Mouse (Mus musculus) heart, embryonic 13.5 days (tissue): ENCODE results near the gene Tufm. TPM values are rescaled to one million over a fixed set of nuclear protein-coding genes. Genes with fewer than 3 reads are reported as not detected.
A peak's percentile ranks its signal among the peaks of the same experiment; 100 is the strongest.

ENCODE experiments used
- ATAC-seq: fragments of 200-750 bp; cut with Nextera tagmentation; 2 replicates; pipeline ENCODE4 v1.8.0; 2017; ENCODE audit warnings: moderate TSS enrichment; ENCODE audit not compliant: insufficient number of reproducible peaks, low FRiP score, low TSS enrichment; ENCODE audit errors: extremely low read depth
- H3K27ac ChIP-seq: fragments of 300-500 bp; sonication (generic); replicated peaks from 2 replicates; pipeline ENCODE4 v1.5.1; 2015; ENCODE audit warnings: moderate library complexity, mild to moderate bottlenecking, inconsistent platforms
- H3K27me3 ChIP-seq: fragments of 300-500 bp; sonication (generic); replicated peaks from 2 replicates; pipeline ENCODE4 v1.6.1; 2015; ENCODE audit warnings: mild to moderate bottlenecking, inconsistent platforms
- H3K36me3 ChIP-seq: fragments of 300-500 bp; sonication (generic); 2 replicates; pipeline ENCODE4 v1.6.1; 2015; ENCODE audit warnings: mild to moderate bottlenecking, inconsistent platforms
- H3K4me1 ChIP-seq: fragments of 300-500 bp; sonication (generic); 2 replicates; pipeline ENCODE4 v1.6.1; 2015; ENCODE audit warnings: inconsistent platforms
- H3K4me2 ChIP-seq: fragments of 300-500 bp; sonication (generic); 2 replicates; pipeline ENCODE4 v1.6.1; 2015; ENCODE audit warnings: inconsistent platforms, mild to moderate bottlenecking, moderate library complexity
- H3K4me3 ChIP-seq: fragments of 300-500 bp; sonication (generic); 2 replicates; pipeline ENCODE4 v1.5.1; 2015; ENCODE audit warnings: moderate library complexity, mild to moderate bottlenecking, inconsistent platforms
- H3K9ac ChIP-seq: fragments of 300-500 bp; sonication (generic); 2 replicates; pipeline ENCODE4 v1.6.1; 2015; ENCODE audit warnings: inconsistent platforms, mild to moderate bottlenecking, moderate library complexity
- H3K9me3 ChIP-seq: fragments of 300-500 bp; sonication (generic); 2 replicates; pipeline ENCODE4 v1.6.1; 2016; ENCODE audit warnings: inconsistent platforms
- WGBS: fragments of 180-500 bp; shearing (Covaris S2); methylation state at CpG from one replicate; pipeline ENCODE4 v1.1.7; 2015; ENCODE audit warnings: mixed read lengths; 5-methylcytosine and 5-hydroxymethylcytosine counted together
- polyA plus RNA-seq: library from polyadenylated mRNA; unstranded; fragments of >200 nt; fragmentation: Nextera tagmentation; extraction: Ambion mirVana; gene quantifications from 2 replicates; pipeline ENCODE4 v1.2.1, GENCODE M21; 2015

Tufm gene
- polyA plus RNA-seq, 1 experiment from 2014 or later = 160 TPM

DNA sequence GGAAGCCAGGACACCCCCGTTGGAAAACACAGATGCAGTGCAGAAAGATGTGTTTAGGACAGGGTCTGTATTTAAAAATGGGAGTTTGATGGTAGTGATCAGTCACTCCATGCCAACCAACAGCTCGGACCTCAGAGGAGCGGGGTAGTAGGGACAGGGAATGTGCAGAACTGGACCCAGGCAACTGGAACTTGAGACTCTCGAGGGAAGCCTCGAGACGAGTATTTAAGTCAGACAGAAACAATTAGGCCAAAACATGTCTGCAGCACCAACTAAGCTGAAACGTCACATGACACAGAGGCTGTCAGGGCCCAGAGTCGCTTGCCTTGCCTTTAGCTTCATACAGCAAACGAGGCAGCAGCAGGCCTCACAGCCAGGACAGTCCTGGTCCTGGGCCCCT is 21.0 kb upstream of the Tufm start:
- Histone ChIP-seq H3K36me3 (peaks cover 51% of the 10 kb centered on the region), H3K27ac (peak overlapping the region; percentile 86), H3K4me1 (peaks cover 42% of the 10 kb centered on the region), H3K4me3 (no peak overlapping the region), H3K9ac (peak overlapping the region; percentile 61), H3K4me2 (no peak overlapping the region), H3K9me3 (no peaks in the 10 kb centered on the region), H3K27me3 (peaks cover 13% of the 10 kb centered on the region; the same call in 1 of the 2 replicates)
- no peak for ATAC-seq
- WGBS = 55% methylated on average over 9 of the region's 9 CpGs

DNA sequence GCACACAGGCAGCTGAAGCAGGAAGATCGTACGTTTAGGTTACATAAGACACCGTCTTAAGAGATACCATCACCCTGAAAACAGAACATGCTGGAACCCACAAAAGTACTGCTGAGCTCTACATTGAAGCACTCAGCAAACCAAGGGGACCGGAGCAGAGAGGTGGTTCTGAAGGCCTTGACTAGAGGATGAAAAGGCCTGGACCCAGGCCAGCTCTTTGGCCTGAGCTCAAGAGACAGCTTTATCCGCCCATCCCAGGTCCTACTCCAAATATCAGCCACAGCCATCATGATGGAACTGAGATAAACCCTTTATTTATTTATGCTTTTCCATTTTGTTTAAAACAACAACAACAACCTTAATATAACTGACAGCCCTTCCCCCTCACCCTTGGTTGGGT is 20.5 kb upstream of the Tufm start:
- no peaks in the 10 kb centered on the region for H3K9me3 ChIP-seq
- H3K36me3 ChIP-seq = peaks cover 57% of the 10 kb centered on the region
- peak overlapping the region; percentile 86 for H3K27ac ChIP-seq
- ATAC-seq = no peak
- H3K9ac ChIP-seq = no peak overlapping the region
- H3K4me2 ChIP-seq = no peak overlapping the region
- H3K27me3 ChIP-seq = peaks cover 13% of the 10 kb centered on the region; the same call in 1 of the 2 replicates
- WGBS = 83% methylated on average over 5 of the region's 5 CpGs
- H3K4me1 ChIP-seq = peaks cover 45% of the 10 kb centered on the region
- no peak overlapping the region for H3K4me3 ChIP-seq

DNA sequence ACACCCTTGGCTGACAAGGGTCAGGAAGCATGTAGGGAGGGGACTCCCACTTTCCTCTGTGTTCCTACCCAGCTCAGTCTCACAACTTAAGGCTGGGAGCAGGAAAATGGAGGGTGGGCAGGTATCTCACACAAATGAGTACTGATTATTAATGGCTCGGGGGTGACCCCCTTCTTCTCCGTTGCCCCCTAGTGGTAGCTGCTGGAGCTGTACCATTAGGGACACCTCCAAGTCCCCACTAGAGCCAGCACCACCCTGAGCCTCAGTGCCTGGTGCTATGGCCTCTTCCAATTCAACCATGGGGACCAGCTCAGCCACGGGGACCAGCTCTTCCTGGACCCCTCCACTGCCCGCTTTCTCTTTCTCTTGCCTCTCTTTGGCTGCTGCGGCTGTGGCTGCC is 19.9 kb upstream of the Tufm start:
- Histone ChIP-seq H3K4me1 (peaks cover 45% of the 10 kb centered on the region), H3K9ac (no peak overlapping the region), H3K36me3 (peaks cover 62% of the 10 kb centered on the region), H3K4me2 (no peak overlapping the region), H3K27ac (no peak overlapping the region), H3K27me3 (peaks cover 7% of the 10 kb centered on the region; the same call in 1 of the 2 replicates), H3K9me3 (no peaks in the 10 kb centered on the region), H3K4me3 (no peak overlapping the region)
- no peak for ATAC-seq
- 63% methylated on average over 5 of the region's 5 CpGs for WGBS

DNA sequence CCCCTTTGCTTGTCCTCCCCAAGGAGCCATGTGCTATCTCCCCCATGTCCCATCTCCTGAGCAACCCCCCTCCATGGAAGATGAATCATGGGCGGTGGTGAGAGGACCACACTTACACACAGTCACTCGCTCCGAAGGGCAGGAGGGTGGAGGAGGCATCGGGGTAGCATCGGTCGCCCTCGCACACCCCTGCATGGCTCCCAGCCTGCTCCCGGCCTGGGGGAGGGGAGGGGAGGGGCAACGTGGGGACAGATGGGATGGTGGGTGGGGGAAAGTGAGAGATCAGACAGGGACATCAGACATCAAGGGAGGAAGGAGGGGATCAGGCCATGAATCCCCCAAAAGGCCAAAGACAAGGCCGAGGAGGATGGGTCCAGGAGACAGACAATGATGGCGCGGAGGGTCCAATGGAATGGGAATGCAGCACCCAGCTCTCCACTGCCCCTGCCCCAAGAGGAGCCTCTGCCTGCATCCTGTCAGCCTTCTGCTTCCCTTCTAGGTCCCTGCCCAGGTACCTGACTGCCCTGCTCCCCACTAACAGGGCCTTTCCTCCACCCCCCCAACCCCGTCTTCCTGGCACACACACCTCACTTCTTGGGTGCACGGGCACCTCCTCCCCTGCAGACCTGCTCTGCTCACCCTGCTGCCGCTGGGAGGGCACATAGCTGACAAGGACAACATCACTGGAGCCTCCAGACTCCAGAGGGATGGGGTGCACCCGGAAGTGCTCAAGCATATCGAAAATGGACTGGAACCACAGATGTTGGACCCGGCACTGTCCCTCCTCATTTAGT is 19.1 kb upstream of the Tufm start:
- no peak for ATAC-seq
- Histone ChIP-seq H3K27me3 (0 out of 2 replicates have a peak, but pooled peaks cover under 1% of the 10 kb centered on the region), H3K4me1 (peaks cover 46% of the 10 kb centered on the region), H3K36me3 (peaks cover 70% of the 10 kb centered on the region), H3K9me3 (no peaks in the 10 kb centered on the region), H3K9ac (no peak overlapping the region), H3K27ac (no peak overlapping the region), H3K4me3 (no peak overlapping the region), H3K4me2 (no peak overlapping the region)
- WGBS = 86% methylated on average over 18 of the region's 18 CpGs

DNA sequence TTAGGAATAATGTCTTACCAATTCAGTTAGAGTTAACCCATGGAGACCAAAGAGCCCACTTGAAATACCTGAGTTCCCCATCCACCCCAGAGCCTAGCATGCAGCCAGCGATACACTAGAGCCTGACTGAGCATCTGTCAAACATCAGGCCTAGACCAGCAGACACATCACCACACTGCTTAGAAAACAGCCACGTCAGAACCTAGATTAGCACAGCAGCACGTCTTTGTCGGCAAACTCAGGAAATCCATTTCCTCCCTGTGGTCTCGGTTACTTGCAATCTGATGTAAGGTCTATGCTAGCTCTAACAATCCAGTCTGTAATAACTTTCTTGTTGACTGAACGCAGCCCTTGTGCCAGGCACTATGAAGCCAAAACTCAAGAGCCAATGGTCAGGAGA is 17.1 kb upstream of the Tufm start:
- WGBS = 58% methylated on average over 6 of the region's 6 CpGs
- H3K4me2 ChIP-seq = no peak overlapping the region
- no peak overlapping the region for H3K4me3 ChIP-seq
- ATAC-seq = no peak
- H3K4me1 ChIP-seq = peaks cover 42% of the 10 kb centered on the region
- H3K36me3 ChIP-seq = peaks cover 71% of the 10 kb centered on the region
- no peaks in the 10 kb centered on the region for H3K9me3 ChIP-seq
- no peak overlapping the region for H3K9ac ChIP-seq
- H3K27me3 ChIP-seq = no peaks in the 10 kb centered on the region
- no peak overlapping the region for H3K27ac ChIP-seq

DNA sequence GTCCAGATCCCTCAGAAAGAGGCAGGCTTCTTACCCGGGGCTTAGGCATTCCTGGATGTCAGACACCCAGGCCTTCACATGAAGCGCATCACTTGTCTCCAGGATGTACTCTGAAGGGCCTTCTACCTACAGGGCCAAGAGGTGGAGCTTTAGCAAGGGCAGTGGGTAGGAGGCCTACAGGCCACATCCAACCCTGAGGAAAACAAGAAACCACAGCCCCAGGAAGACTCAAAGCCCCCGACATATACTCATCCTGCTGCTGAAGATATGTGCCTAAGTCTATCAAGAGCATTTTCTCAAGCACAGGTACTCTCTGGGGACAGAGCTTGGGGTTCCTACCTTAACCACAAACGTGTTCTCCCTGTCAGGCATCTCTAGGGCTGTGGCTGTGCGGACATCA is 15.8 kb upstream of the Tufm start:
- Histone ChIP-seq H3K9me3 (no peaks in the 10 kb centered on the region), H3K36me3 (peaks cover 68% of the 10 kb centered on the region), H3K4me3 (no peak overlapping the region), H3K27me3 (no peaks in the 10 kb centered on the region), H3K27ac (no peak overlapping the region), H3K4me1 (peaks cover 38% of the 10 kb centered on the region), H3K9ac (no peak overlapping the region), H3K4me2 (no peak overlapping the region)
- 91% methylated on average over 5 of the region's 5 CpGs for WGBS
- no peak for ATAC-seq

DNA sequence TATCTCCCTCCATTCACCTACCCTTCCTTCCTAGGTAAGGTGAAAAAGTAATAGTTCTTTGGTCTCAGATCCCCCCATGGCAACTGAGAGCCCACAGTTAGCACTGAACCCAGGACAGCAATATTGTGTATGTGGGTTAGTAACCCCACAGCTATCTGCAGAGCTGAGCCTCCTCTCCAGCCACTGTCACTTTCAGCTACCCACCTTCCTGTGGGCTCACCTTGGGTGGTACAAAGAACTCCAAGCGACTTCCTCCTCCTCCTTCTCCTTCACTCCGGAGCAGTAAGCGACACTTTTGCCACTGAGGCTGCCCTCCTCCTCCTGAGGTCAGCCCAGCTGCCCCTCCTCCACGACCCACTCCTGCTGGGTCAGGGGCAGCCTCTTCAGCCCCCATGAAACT is 15.3 kb upstream of the Tufm start:
- H3K36me3 ChIP-seq = peaks cover 63% of the 10 kb centered on the region
- 0 out of 2 replicates have a peak overlapping the region, but pooled peaks have one; percentile 1 for H3K9ac ChIP-seq
- no peaks in the 10 kb centered on the region for H3K9me3 ChIP-seq
- ATAC-seq = no peak
- no peak overlapping the region for H3K4me3 ChIP-seq
- no peak overlapping the region for H3K27ac ChIP-seq
- H3K4me1 ChIP-seq = peaks cover 33% of the 10 kb centered on the region
- no peak overlapping the region for H3K4me2 ChIP-seq
- 85% methylated on average over 4 of the region's 4 CpGs for WGBS
- H3K27me3 ChIP-seq = no peaks in the 10 kb centered on the region

DNA sequence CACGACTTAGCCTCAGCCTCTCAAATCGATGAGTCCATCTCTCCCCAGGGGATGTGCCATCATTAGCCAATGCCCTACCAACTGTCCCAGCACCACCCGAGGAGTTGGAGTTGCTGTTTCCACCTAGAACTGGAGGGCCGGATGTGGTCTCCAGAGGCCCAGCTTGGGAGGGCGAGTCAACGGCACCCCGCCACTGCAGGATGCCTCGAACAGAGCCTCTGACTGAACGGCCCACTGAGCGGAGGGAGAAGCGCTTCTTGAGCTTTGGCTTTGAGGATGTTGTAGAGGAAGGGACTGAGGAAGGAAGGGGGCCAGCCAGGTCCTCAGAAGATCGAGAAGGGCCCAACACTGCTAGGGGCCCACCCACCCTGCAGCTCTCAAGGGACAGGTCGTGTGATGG is 14.9 kb upstream of the Tufm start:
- H3K4me2 ChIP-seq = no peak overlapping the region
- no peaks in the 10 kb centered on the region for H3K9me3 ChIP-seq
- H3K4me3 ChIP-seq = no peak overlapping the region
- H3K27me3 ChIP-seq = no peaks in the 10 kb centered on the region
- no peak for ATAC-seq
- H3K36me3 ChIP-seq = peaks cover 59% of the 10 kb centered on the region
- WGBS = 82% methylated on average over 13 of the region's 13 CpGs
- peaks cover 31% of the 10 kb centered on the region for H3K4me1 ChIP-seq
- no peak overlapping the region for H3K27ac ChIP-seq
- 0 out of 2 replicates have a peak overlapping the region, but pooled peaks have one; percentile 2 for H3K9ac ChIP-seq

DNA sequence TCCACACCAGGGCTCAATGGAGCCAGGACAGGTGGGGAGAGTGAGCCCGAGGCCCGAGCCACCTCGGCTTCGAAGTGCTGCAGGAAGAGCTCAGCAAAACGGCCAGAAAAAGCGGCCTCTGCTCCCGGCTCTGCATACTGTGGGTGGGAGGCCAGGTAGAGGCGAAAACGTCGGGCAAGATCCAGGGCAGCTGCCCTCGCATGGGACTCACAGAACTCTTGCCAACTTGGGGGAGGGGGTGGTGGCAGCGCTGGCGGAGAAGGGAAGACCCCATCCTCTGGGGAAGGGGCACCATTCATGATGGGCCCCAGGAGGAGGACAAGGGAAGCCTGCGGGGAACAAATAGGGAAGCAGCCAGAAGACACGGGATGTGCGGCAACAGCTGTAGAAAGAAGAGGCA is 14.4 kb upstream of the Tufm start:
- H3K27ac ChIP-seq = no peak overlapping the region
- WGBS = 89% methylated on average over 16 of the region's 16 CpGs
- H3K9me3 ChIP-seq = no peaks in the 10 kb centered on the region
- peaks cover 31% of the 10 kb centered on the region for H3K4me1 ChIP-seq
- H3K4me2 ChIP-seq = no peak overlapping the region
- no peaks in the 10 kb centered on the region for H3K27me3 ChIP-seq
- no peak for ATAC-seq
- H3K4me3 ChIP-seq = no peak overlapping the region
- H3K9ac ChIP-seq = 0 out of 2 replicates have a peak overlapping the region, but pooled peaks have one; percentile 2
- H3K36me3 ChIP-seq = peaks cover 55% of the 10 kb centered on the region

DNA sequence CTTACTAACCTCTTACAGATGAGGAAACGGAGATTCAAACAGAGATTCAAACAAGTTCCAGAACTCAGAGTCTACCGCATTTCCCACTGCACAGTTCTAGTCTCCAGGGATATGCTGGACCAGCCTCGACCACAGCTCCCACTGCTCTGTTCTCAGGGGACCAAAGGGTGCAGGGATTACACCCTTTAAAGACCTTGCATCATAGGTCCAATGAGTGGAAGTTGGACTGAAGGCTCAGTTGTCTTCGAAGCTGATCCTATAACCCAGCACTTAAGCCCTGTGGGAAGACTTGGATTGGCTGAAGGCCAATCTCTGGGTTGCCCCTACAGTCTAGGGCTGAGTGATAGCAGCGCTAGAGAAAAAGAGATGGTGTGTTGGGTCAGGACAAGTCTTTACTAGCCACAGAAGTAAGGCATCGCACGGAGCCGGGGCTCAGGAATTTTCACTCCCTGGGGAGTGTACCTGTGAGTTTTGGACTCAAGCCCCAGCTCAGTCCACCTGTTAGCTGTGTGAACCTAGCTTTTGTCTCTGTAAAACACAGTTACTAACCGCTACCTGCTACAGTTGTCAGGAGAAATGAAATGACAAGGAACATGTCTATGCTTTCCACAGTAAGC is 13.6 kb upstream of the Tufm start:
- 77% methylated on average over 9 of the region's 9 CpGs for WGBS
- Histone ChIP-seq H3K4me1 (peaks cover 31% of the 10 kb centered on the region), H3K27ac (no peak overlapping the region; the same call in 1 of the 2 replicates), H3K9me3 (no peaks in the 10 kb centered on the region), H3K4me3 (peak overlapping the region; percentile 94), H3K9ac (peak overlapping the region; percentile 99), H3K27me3 (no peaks in the 10 kb centered on the region), H3K36me3 (peaks cover 46% of the 10 kb centered on the region), H3K4me2 (peak overlapping the region; percentile 93)
- no peak for ATAC-seq

DNA sequence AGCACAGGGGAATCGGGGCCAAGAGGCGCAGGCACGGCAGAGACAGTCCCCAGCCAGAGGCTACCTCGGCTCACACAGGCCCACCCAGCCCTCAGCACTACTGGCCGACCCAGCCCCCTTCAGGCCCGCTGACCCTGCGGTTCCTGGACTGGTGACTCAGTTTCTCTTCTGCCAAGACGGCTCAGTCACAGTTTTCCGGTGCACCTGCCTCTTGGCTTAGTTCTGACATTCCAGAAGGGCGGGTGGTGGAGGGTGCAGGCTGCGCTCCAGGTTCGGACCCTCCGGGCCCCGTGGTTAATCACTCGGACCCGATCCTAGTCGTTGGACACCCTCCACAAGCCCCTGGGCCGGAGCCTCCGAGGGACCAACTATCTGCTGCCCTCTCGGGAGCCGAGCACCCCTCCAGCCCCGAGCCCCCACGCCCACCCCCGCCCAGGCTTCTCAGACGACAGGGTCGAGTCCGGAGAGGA is 12.6 kb upstream of the Tufm start:
- peaks cover 31% of the 10 kb centered on the region for H3K4me1 ChIP-seq
- under 1% methylated on average over 27 of the region's 27 CpGs for WGBS
- H3K27me3 ChIP-seq = no peaks in the 10 kb centered on the region
- peak overlapping the region; percentile 94 for H3K4me3 ChIP-seq
- peak overlapping the region; percentile 99 for H3K9ac ChIP-seq
- H3K4me2 ChIP-seq = peak overlapping the region; percentile 93
- peaks cover 37% of the 10 kb centered on the region for H3K36me3 ChIP-seq
- no peak for ATAC-seq
- no peaks in the 10 kb centered on the region for H3K9me3 ChIP-seq
- peak overlapping the region; percentile 95 for H3K27ac ChIP-seq
